Mouse (Mus musculus) stomach, postnatal 0 days (tissue): ENCODE measurements at regions not wholly inside any gene's neighbourhood (a gene's known extent, or its start where the extent isn't known, plus 50 kb on each side); places are given as distances from the start of the nearest gene placed in this dataset.

Experiments used
- CTCF ChIP-seq: IDR thresholded peaks from 2 replicates; pipeline ENCODE4 v1.5.1; 2016; ENCODE audit warnings: antibody characterized with exemption, low read depth, mild to moderate bottlenecking, moderate library complexity
- EP300 ChIP-seq: optimal IDR thresholded peaks from 2 replicates; pipeline ENCODE3; 2016; ENCODE audit warnings: antibody characterized with exemption

DNA sequence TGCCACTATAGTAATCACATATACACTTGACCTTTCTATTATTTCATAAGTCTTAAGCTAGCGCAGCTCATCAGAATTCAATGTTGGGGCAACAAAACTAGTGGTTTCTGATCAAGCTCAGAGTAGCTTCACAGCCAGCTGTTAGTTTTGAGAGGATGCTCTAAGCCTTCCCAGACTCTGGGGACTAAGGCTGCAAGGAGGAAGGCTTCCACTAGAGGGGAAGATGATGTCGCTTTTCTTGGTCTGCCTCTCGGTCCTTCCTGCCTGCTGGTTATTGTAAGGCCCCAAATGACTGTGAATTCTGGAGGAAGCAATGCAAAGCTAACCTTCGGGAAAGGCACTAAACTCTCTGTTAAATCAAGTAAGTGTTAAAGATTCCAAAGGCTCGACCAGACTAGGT is 78.4 kb downstream of the Dad1 start:
- TF ChIP-seq EP300 (no peak), CTCF (peak; percentile 42)
